Mouse (Mus musculus) myocyte (in vitro differentiated cells): ENCODE measurements around the gene Zhx3.

Experiments
- CEBPB ChIP-seq: IDR thresholded peaks from 2 replicates; pipeline ENCODE4 v1.6.1; 2011; ENCODE audit warnings: mild to moderate bottlenecking, moderate library complexity; ENCODE audit not compliant: poor library complexity, insufficient read depth, severe bottlenecking
- E2F4 ChIP-seq: IDR thresholded peaks from one replicate; pipeline ENCODE4 v1.6.1; 2011; ENCODE audit warnings: mild to moderate bottlenecking, control low read depth, moderate library complexity; ENCODE audit not compliant: insufficient read depth
- MAX ChIP-seq: IDR thresholded peaks from one replicate; pipeline ENCODE4 v1.6.1; 2011; ENCODE audit warnings: low read depth, mild to moderate bottlenecking, control low read depth
- MYOD1 ChIP-seq, 3 experiments: IDR thresholded peaks; one replicate each; pipeline ENCODE4 v1.6.1; 2011; ENCODE audit warnings: control low read depth in 2 of 3, low read depth in 2 of 3, mild to moderate bottlenecking in 2 of 3, moderate library complexity in 1 of 3; ENCODE audit not compliant: insufficient read length in 2 of 3, control insufficient read depth in 1 of 3
- MYOG ChIP-seq, 3 experiments: IDR thresholded peaks; one replicate each; pipeline ENCODE4 v1.6.1; 2011; ENCODE audit warnings: control low read depth in 2 of 3, low read depth in 2 of 3, mild to moderate bottlenecking in 2 of 3; ENCODE audit not compliant: insufficient read length in 2 of 3, control insufficient read depth in 1 of 3, insufficient read depth in 1 of 3
- POLR2A ChIP-seq: IDR thresholded peaks from one replicate; pipeline ENCODE4 v1.6.1; 2011; ENCODE audit warnings: low read depth, mild to moderate bottlenecking, control low read depth, moderate library complexity; ENCODE audit not compliant: insufficient read length
- POLR2AphosphoS2 ChIP-seq: IDR thresholded peaks from one replicate; pipeline ENCODE4 v1.6.1; 2011; ENCODE audit warnings: low read depth, control low read depth; ENCODE audit not compliant: insufficient read length
- SRF ChIP-seq: IDR thresholded peaks from one replicate; pipeline ENCODE4 v1.6.1; 2011; ENCODE audit warnings: low read depth; ENCODE audit not compliant: control insufficient read depth, insufficient read length
- TCF12 ChIP-seq: IDR thresholded peaks from one replicate; pipeline ENCODE4 v1.6.1; 2011; ENCODE audit warnings: mild to moderate bottlenecking, control low read depth; ENCODE audit not compliant: poor library complexity, insufficient read depth, severe bottlenecking
- TCF3 ChIP-seq: IDR thresholded peaks from one replicate; pipeline ENCODE4 v1.6.1; 2011; ENCODE audit warnings: low read depth, control low read depth; ENCODE audit not compliant: insufficient read length
- USF1 ChIP-seq: IDR thresholded peaks from one replicate; pipeline ENCODE4 v1.6.1; 2011; ENCODE audit warnings: low read depth, mild to moderate bottlenecking, control low read depth, moderate library complexity

- TF ChIP-seq E2F4 = no peak
- no peak for TF ChIP-seq POLR2AphosphoS2
- no peak for TF ChIP-seq CEBPB
- TF ChIP-seq MYOG (IDR thresholded peaks at IDR 0.05; ENCODE audit: control insufficient read depth in 1 of 3, insufficient read depth in 1 of 3, insufficient read length in 2 of 3, low read depth in 2 of 3) = no peak
- no peak for TF ChIP-seq POLR2A
- TF ChIP-seq SRF = no peak
- no peak for TF ChIP-seq MAX
- TF ChIP-seq USF1 = no peak
- TF ChIP-seq TCF3 = no peak
- TF ChIP-seq MYOD1 (IDR thresholded peaks at IDR 0.05; ENCODE audit: control insufficient read depth in 1 of 3, insufficient read length in 2 of 3, low read depth in 2 of 3) = no peak
- no peak for TF ChIP-seq TCF12
These were observed 37.8 kb upstream of the Zhx3 start for GRCm38 (mm10) chr2:160910633-160911032.
